Mouse (Mus musculus): Measurements from ENCODE around the gene Trmt61a. TPM values are rescaled to one million over a fixed set of nuclear protein-coding genes. Genes with fewer than 3 reads are reported as not detected.
A peak's percentile ranks its signal among the peaks of the same experiment; 100 is the strongest.

Gene Trmt61a
- polyA plus RNA-seq, 1 experiment from 2014 or later = 5.7 TPM

GRCm38 (mm10) chr12:111667421-111667820 is 10.5 kb upstream of the Trmt61a start:
- Histone ChIP-seq H3K27me3 (ENCODE audit: insufficient read depth, low read length) (peaks cover 26% of the 10 kb centered on the region), H3K4me1 (ENCODE audit: insufficient read depth) (peaks cover 29% of the 10 kb centered on the region), H3K9me3 (ENCODE audit: low read length) (no peaks in the 10 kb centered on the region), H3K36me3 (replicated peaks; ENCODE audit: insufficient read depth, low read length) (no peaks in the 10 kb centered on the region), H3K4me3 (ENCODE audit: low read depth, low read length) (no peak overlapping the region), H3K4me2 (ENCODE audit: low read depth, low read length) (no peak overlapping the region), H3K9ac (replicated peaks) (no peak overlapping the region), H3K27ac (ENCODE audit: low read depth) (no peak overlapping the region)
- no peak for TF ChIP-seq CTCF (IDR thresholded peaks at IDR 0.05; ENCODE audit: low read depth)
- TF ChIP-seq EP300 (IDR thresholded peaks at IDR 0.05; ENCODE audit: low read depth) = no peak
- ATAC-seq (no peak), DNase-seq (no peak)
- WGBS (ENCODE audit: insufficient replicate concordance) = 77% methylated on average over 5 of the region's 5 CpGs

DNA sequence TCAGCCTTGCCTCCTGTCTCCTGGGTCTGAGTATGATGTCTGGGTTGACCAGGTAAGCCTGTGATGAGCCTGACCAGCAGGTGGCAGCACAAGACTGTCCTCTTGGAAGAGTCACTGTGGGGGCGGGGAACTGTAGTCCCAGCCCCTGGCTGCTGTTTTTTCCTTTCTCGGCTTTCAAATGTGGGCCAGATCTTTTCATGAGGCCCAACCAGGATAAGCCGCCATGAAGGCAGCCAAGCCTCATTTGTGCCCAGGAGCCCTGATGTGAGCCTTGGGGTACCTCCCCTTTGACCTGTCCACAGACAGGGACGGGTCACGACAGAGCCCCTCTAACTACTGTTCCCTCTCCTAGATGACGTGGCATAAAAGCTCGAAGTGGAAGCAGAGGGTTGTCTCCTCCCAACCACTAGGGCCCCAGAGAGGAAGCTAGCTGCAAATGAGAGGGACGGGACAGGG is 9.4 kb upstream of the Trmt61a start:
- ATAC-seq = peak; percentile 73
- Histone ChIP-seq H3K4me3 (ENCODE audit: low read depth, low read length) (peak overlapping the region; percentile 7; the same call in 1 of the 2 replicates), H3K9me3 (ENCODE audit: low read length) (no peaks in the 10 kb centered on the region), H3K27ac (ENCODE audit: low read depth) (peak overlapping the region; percentile 74), H3K27me3 (ENCODE audit: insufficient read depth, low read length) (peaks cover 35% of the 10 kb centered on the region), H3K9ac (replicated peaks) (no peak overlapping the region; the same call in 1 of the 2 replicates), H3K36me3 (replicated peaks; ENCODE audit: insufficient read depth, low read length) (no peaks in the 10 kb centered on the region), H3K4me1 (ENCODE audit: insufficient read depth) (peaks cover 32% of the 10 kb centered on the region), H3K4me2 (ENCODE audit: low read depth, low read length) (peak overlapping the region; percentile 68)
- TF ChIP-seq CTCF (IDR thresholded peaks at IDR 0.05; ENCODE audit: low read depth) (peak; percentile 97), EP300 (IDR thresholded peaks at IDR 0.05; ENCODE audit: low read depth) (no peak)
- WGBS (ENCODE audit: insufficient replicate concordance) = 0% methylated on average over 8 of the region's 8 CpGs
- peak; percentile 95 for DNase-seq

DNA sequence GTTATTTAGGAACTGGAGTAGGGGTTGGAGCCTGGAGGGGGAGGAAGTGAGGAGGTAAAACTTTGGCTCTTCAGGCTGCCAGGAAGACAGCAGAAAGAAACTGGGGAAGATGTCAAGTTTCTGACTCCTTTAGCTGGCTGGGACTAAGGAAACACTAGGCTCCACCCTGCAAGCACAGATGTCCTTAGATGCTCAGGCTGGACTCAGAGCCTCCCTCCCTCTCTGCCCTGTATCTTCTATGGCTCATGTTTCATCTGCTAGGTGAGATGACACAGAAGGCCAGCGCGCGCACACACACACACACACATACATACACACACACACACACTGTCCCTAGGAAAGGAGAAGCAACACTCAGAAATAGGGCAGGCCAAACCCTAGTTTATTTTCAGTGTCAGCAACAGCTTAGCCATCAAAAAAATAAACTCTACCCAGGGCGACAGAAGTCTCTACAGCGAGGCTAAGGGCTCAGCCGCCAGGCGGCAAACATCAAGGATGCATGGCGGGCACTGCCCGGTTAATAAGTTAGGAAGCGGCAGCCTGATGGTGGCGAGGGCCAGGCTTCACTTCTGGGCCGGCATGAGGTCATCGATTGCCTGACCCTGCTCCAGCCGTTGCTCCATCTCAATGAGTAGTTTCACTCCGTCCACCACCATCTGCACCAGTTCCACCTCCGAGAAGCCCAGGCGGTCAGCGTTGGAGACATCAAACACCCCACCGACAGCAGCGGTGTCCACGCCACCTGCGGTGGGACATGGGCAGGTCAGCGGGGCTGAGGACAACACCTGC is 8.7 kb upstream of the Trmt61a start:
- Histone ChIP-seq H3K4me1 (ENCODE audit: insufficient read depth) (peaks cover 32% of the 10 kb centered on the region), H3K27ac (ENCODE audit: low read depth) (peak overlapping the region; percentile 74), H3K36me3 (replicated peaks; ENCODE audit: insufficient read depth, low read length) (no peaks in the 10 kb centered on the region), H3K9ac (replicated peaks) (no peak overlapping the region; the same call in 1 of the 2 replicates), H3K27me3 (ENCODE audit: insufficient read depth, low read length) (peaks cover 41% of the 10 kb centered on the region), H3K4me2 (ENCODE audit: low read depth, low read length) (peak overlapping the region; percentile 68), H3K9me3 (ENCODE audit: low read length) (no peaks in the 10 kb centered on the region), H3K4me3 (ENCODE audit: low read depth, low read length) (no peak overlapping the region)
- DNase-seq = no peak
- WGBS (ENCODE audit: insufficient replicate concordance) = 52% methylated on average over 23 of the region's 23 CpGs
- peak; percentile 27 for TF ChIP-seq CTCF (IDR thresholded peaks at IDR 0.05; ENCODE audit: low read depth)
- TF ChIP-seq EP300 (IDR thresholded peaks at IDR 0.05; ENCODE audit: low read depth) = no peak
- ATAC-seq = peak; percentile 71

- no peak for ATAC-seq
- peak overlapping the region; percentile 18; the same call in 1 of the 2 replicates for H3K4me2 ChIP-seq (ENCODE audit: low read depth, low read length)
- 53% methylated on average over 8 of the region's 8 CpGs for WGBS (ENCODE audit: insufficient replicate concordance)
- H3K9me3 ChIP-seq (ENCODE audit: low read length) = no peaks in the 10 kb centered on the region
- H3K27me3 ChIP-seq (ENCODE audit: insufficient read depth, low read length) = peaks cover 42% of the 10 kb centered on the region
- no peaks in the 10 kb centered on the region for H3K36me3 ChIP-seq (replicated peaks; ENCODE audit: insufficient read depth, low read length)
- H3K4me1 ChIP-seq (ENCODE audit: insufficient read depth) = peaks cover 32% of the 10 kb centered on the region
- no peak overlapping the region for H3K27ac ChIP-seq (ENCODE audit: low read depth)
- no peak overlapping the region for H3K4me3 ChIP-seq (ENCODE audit: low read depth, low read length)
- TF ChIP-seq EP300 (IDR thresholded peaks at IDR 0.05; ENCODE audit: low read depth) (no peak), CTCF (IDR thresholded peaks at IDR 0.05; ENCODE audit: low read depth) (no peak)
- no peak for DNase-seq
- no peak overlapping the region for H3K9ac ChIP-seq (replicated peaks)
Measured at GRCm38 (mm10) chr12:111669961-111670360, 7.9 kb upstream of the Trmt61a start.

DNA sequence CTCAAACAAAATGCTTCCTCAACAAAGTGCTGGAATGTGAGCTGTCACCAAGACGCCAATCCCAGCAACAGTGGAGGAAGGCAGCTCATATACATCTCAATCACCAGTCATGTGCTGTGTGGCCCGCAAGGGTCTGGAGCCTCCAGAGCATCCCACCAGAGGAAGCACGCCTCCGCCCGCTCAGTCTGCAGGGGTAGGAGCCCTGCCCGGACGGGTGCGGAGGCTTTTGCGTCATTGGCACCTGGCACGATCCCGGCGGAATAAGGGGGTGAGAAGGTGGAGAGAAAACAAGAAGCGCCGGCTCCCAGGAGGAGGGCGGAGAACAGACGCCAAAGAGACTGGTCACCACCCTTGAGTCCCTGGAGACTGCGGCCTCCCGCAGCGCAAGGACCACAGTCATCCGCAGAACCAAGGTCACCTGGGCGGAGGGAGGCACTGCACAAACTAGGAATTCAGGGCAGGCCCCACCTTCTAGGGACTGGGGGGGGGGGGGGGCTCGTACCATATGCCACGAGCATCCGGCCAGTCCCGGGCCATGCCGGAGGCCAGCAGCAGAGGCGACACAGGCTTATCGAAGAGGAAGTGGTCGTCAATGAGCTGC is 7.4 kb upstream of the Trmt61a start:
- Histone ChIP-seq H3K27ac (ENCODE audit: low read depth) (no peak overlapping the region), H3K9me3 (ENCODE audit: low read length) (no peaks in the 10 kb centered on the region), H3K36me3 (replicated peaks; ENCODE audit: insufficient read depth, low read length) (no peaks in the 10 kb centered on the region), H3K9ac (replicated peaks) (no peak overlapping the region), H3K4me3 (ENCODE audit: low read depth, low read length) (peak overlapping the region; percentile 48; the same call in 1 of the 2 replicates), H3K4me2 (ENCODE audit: low read depth, low read length) (peak overlapping the region; percentile 72; the same call in 1 of the 2 replicates), H3K4me1 (ENCODE audit: insufficient read depth) (peaks cover 32% of the 10 kb centered on the region), H3K27me3 (ENCODE audit: insufficient read depth, low read length) (peaks cover 42% of the 10 kb centered on the region)
- DNase-seq (no peak), ATAC-seq (no peak)
- TF ChIP-seq EP300 (IDR thresholded peaks at IDR 0.05; ENCODE audit: low read depth) (no peak), CTCF (IDR thresholded peaks at IDR 0.05; ENCODE audit: low read depth) (no peak)
- WGBS (ENCODE audit: insufficient replicate concordance) = 22% methylated on average over 28 of the region's 29 CpGs

DNA sequence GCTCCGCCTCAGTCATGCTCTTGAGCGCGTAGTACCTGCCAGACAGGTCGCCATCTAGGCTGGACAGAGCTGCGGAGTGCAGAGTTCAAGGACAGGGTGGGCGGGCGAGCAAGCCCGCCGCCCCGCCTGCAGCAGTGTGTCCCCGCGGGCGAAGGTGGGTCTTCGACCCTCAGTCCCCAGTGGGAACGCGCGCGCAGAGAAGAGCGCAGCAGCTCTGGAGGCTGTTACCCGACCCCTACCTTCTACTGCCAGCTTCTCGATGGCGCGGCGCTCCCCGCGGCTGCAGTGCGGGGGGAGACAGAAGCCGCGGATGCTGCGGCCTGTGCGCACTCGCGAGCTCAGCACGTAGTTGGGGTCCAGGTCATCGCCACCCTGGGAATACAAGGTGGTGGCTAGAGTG is 6.9 kb upstream of the Trmt61a start:
- 0% methylated on average over 22 of the region's 35 CpGs for WGBS (ENCODE audit: insufficient replicate concordance)
- Histone ChIP-seq H3K4me3 (ENCODE audit: low read depth, low read length) (peak overlapping the region; percentile 48), H3K9ac (replicated peaks) (peak overlapping the region; percentile 46), H3K4me1 (ENCODE audit: insufficient read depth) (peaks cover 32% of the 10 kb centered on the region), H3K36me3 (replicated peaks; ENCODE audit: insufficient read depth, low read length) (no peaks in the 10 kb centered on the region), H3K27ac (ENCODE audit: low read depth) (no peak overlapping the region), H3K27me3 (ENCODE audit: insufficient read depth, low read length) (peaks cover 42% of the 10 kb centered on the region), H3K4me2 (ENCODE audit: low read depth, low read length) (peak overlapping the region; percentile 72), H3K9me3 (ENCODE audit: low read length) (no peaks in the 10 kb centered on the region)
- DNase-seq (no peak), ATAC-seq (no peak)
- TF ChIP-seq CTCF (IDR thresholded peaks at IDR 0.05; ENCODE audit: low read depth) = no peak
- TF ChIP-seq EP300 (IDR thresholded peaks at IDR 0.05; ENCODE audit: low read depth) = no peak

All from liver, postnatal 0 days (tissue).